Mouse (Mus musculus): ENCODE results near the gene Kcnj4. TPM values are rescaled to one million over a fixed set of nuclear protein-coding genes. Genes with fewer than 3 reads are reported as not detected.

The Kcnj4 gene
- polyA plus RNA-seq, 1 experiment from 2014 or later, result not detected

GRCm38 (mm10) chr15:79533796-79534195, 28.8 kb upstream of the Kcnj4 start:
- no peaks in the 10 kb centered on the region for H3K9me3 ChIP-seq (ENCODE audit: control insufficient read depth, low read length)
- 90% methylated on average over 3 of the region's 3 CpGs for WGBS

GRCm38 (mm10) chr15:79529935-79530334, 24.9 kb upstream of the Kcnj4 start:
- no peaks in the 10 kb centered on the region for H3K4me1 ChIP-seq (ENCODE audit: control insufficient read depth, insufficient read depth, low read length)
- peaks cover 84% of the 10 kb centered on the region for H3K36me3 ChIP-seq (ENCODE audit: control insufficient read depth, insufficient read depth, low read length)
- no peak overlapping the region for H3K9ac ChIP-seq (replicated peaks; ENCODE audit: low read depth, low read length)
- no peak overlapping the region for H3K4me2 ChIP-seq (ENCODE audit: low read depth, low read length)
- H3K9me3 ChIP-seq (ENCODE audit: control insufficient read depth, low read length), result no peaks in the 10 kb centered on the region
- WGBS, result 77% methylated on average over 7 of the region's 7 CpGs
- no peak overlapping the region for H3K27ac ChIP-seq (ENCODE audit: low read depth, low read length)
- H3K4me3 ChIP-seq (ENCODE audit: low read depth, low read length), result no peak overlapping the region
- ATAC-seq (ENCODE audit: low read depth), result no peak
- H3K27me3 ChIP-seq (ENCODE audit: control insufficient read depth, insufficient read depth, low read length), result no peaks in the 10 kb centered on the region

More at GRCm38 (mm10) chr15:79533796-79534195, 28.8 kb upstream of the Kcnj4 start:
- no peak overlapping the region for H3K4me2 ChIP-seq (ENCODE audit: low read depth, low read length)
- H3K9ac ChIP-seq (replicated peaks; ENCODE audit: low read depth, low read length), result no peak overlapping the region
- no peak overlapping the region for H3K27ac ChIP-seq (ENCODE audit: low read depth, low read length)
- no peak for ATAC-seq (ENCODE audit: low read depth)
- H3K4me1 ChIP-seq (ENCODE audit: control insufficient read depth, insufficient read depth, low read length), result no peaks in the 10 kb centered on the region
- peaks cover 98% of the 10 kb centered on the region for H3K36me3 ChIP-seq (ENCODE audit: control insufficient read depth, insufficient read depth, low read length)
- H3K4me3 ChIP-seq (ENCODE audit: low read depth, low read length), result no peak overlapping the region
- H3K27me3 ChIP-seq (ENCODE audit: control insufficient read depth, insufficient read depth, low read length), result no peaks in the 10 kb centered on the region

- H3K27me3 ChIP-seq (ENCODE audit: control insufficient read depth, insufficient read depth, low read length), result no peaks in the 10 kb centered on the region
- peaks cover 67% of the 10 kb centered on the region for H3K36me3 ChIP-seq (ENCODE audit: control insufficient read depth, insufficient read depth, low read length)
- no peak overlapping the region for H3K9ac ChIP-seq (replicated peaks; ENCODE audit: low read depth, low read length)
- H3K27ac ChIP-seq (ENCODE audit: low read depth, low read length), result no peak overlapping the region
- no peak overlapping the region for H3K4me2 ChIP-seq (ENCODE audit: low read depth, low read length)
- H3K9me3 ChIP-seq (ENCODE audit: control insufficient read depth, low read length), result no peaks in the 10 kb centered on the region
- no peak overlapping the region for H3K4me3 ChIP-seq (ENCODE audit: low read depth, low read length)
- H3K4me1 ChIP-seq (ENCODE audit: control insufficient read depth, insufficient read depth, low read length), result no peaks in the 10 kb centered on the region
- no peak for ATAC-seq (ENCODE audit: low read depth)
- 77% methylated on average over 5 of the region's 5 CpGs for WGBS
These were observed 23.1 kb upstream of the Kcnj4 start for GRCm38 (mm10) chr15:79527991-79528639.

- peaks cover 58% of the 10 kb centered on the region for H3K36me3 ChIP-seq (ENCODE audit: control insufficient read depth, insufficient read depth, low read length)
- H3K4me1 ChIP-seq (ENCODE audit: control insufficient read depth, insufficient read depth, low read length), result no peaks in the 10 kb centered on the region
- H3K4me2 ChIP-seq (ENCODE audit: low read depth, low read length), result no peak overlapping the region
- H3K27ac ChIP-seq (ENCODE audit: low read depth, low read length), result no peak overlapping the region
- no peaks in the 10 kb centered on the region for H3K9me3 ChIP-seq (ENCODE audit: control insufficient read depth, low read length)
- no peak overlapping the region for H3K9ac ChIP-seq (replicated peaks; ENCODE audit: low read depth, low read length)
- no peaks in the 10 kb centered on the region for H3K27me3 ChIP-seq (ENCODE audit: control insufficient read depth, insufficient read depth, low read length)
- H3K4me3 ChIP-seq (ENCODE audit: low read depth, low read length), result no peak overlapping the region
- ATAC-seq (ENCODE audit: low read depth), result no peak
- WGBS, result 87% methylated on average over 4 of the region's 4 CpGs
These were observed 22.2 kb upstream of the Kcnj4 start for GRCm38 (mm10) chr15:79527192-79527591.

GRCm38 (mm10) chr15:79525979-79526768, 21.1 kb upstream of the Kcnj4 start:
- H3K9me3 ChIP-seq (ENCODE audit: control insufficient read depth, low read length), result no peaks in the 10 kb centered on the region
- WGBS, result 64% methylated on average over 9 of the region's 9 CpGs
- no peak overlapping the region for H3K27ac ChIP-seq (ENCODE audit: low read depth, low read length)
- no peak overlapping the region for H3K4me3 ChIP-seq (ENCODE audit: low read depth, low read length)
- no peak overlapping the region for H3K9ac ChIP-seq (replicated peaks; ENCODE audit: low read depth, low read length)
- H3K27me3 ChIP-seq (ENCODE audit: control insufficient read depth, insufficient read depth, low read length), result no peaks in the 10 kb centered on the region
- H3K36me3 ChIP-seq (ENCODE audit: control insufficient read depth, insufficient read depth, low read length), result peaks cover 47% of the 10 kb centered on the region
- ATAC-seq (ENCODE audit: low read depth), result 0 out of 2 replicates have a peak, but pooled peaks have one; percentile 35
- H3K4me1 ChIP-seq (ENCODE audit: control insufficient read depth, insufficient read depth, low read length), result no peaks in the 10 kb centered on the region
- no peak overlapping the region for H3K4me2 ChIP-seq (ENCODE audit: low read depth, low read length)

- Histone ChIP-seq H3K9ac (replicated peaks; ENCODE audit: low read depth, low read length) (no peak overlapping the region), H3K4me3 (ENCODE audit: low read depth, low read length) (no peak overlapping the region), H3K4me2 (ENCODE audit: low read depth, low read length) (no peak overlapping the region), H3K27me3 (ENCODE audit: control insufficient read depth, insufficient read depth, low read length) (no peaks in the 10 kb centered on the region), H3K36me3 (ENCODE audit: control insufficient read depth, insufficient read depth, low read length) (peaks cover 41% of the 10 kb centered on the region), H3K27ac (ENCODE audit: low read depth, low read length) (no peak overlapping the region), H3K4me1 (ENCODE audit: control insufficient read depth, insufficient read depth, low read length) (no peaks in the 10 kb centered on the region), H3K9me3 (ENCODE audit: control insufficient read depth, low read length) (no peaks in the 10 kb centered on the region)
- 87% methylated on average over 5 of the region's 5 CpGs for WGBS
- ATAC-seq (ENCODE audit: low read depth), result no peak
These were observed 20.5 kb upstream of the Kcnj4 start for GRCm38 (mm10) chr15:79525564-79525963.

- 42% methylated on average over 16 of the region's 16 CpGs for WGBS
- Histone ChIP-seq H3K4me2 (ENCODE audit: low read depth, low read length) (no peak overlapping the region), H3K36me3 (ENCODE audit: control insufficient read depth, insufficient read depth, low read length) (no peaks in the 10 kb centered on the region), H3K27me3 (ENCODE audit: control insufficient read depth, insufficient read depth, low read length) (peaks cover 28% of the 10 kb centered on the region), H3K4me3 (ENCODE audit: low read depth, low read length) (no peak overlapping the region), H3K4me1 (ENCODE audit: control insufficient read depth, insufficient read depth, low read length) (peaks cover 10% of the 10 kb centered on the region; the same call in 1 of the 2 replicates), H3K9ac (replicated peaks; ENCODE audit: low read depth, low read length) (no peak overlapping the region), H3K9me3 (ENCODE audit: control insufficient read depth, low read length) (no peaks in the 10 kb centered on the region), H3K27ac (ENCODE audit: low read depth, low read length) (no peak overlapping the region)
- no peak for ATAC-seq (ENCODE audit: low read depth)
These were observed 14.6 kb upstream of the Kcnj4 start for GRCm38 (mm10) chr15:79519400-79520220.

- no peak for ATAC-seq (ENCODE audit: low read depth)
- Histone ChIP-seq H3K9me3 (ENCODE audit: control insufficient read depth, low read length) (no peaks in the 10 kb centered on the region), H3K27me3 (ENCODE audit: control insufficient read depth, insufficient read depth, low read length) (peaks cover 36% of the 10 kb centered on the region), H3K4me1 (ENCODE audit: control insufficient read depth, insufficient read depth, low read length) (peaks cover 10% of the 10 kb centered on the region; the same call in 1 of the 2 replicates), H3K27ac (ENCODE audit: low read depth, low read length) (no peak overlapping the region), H3K9ac (replicated peaks; ENCODE audit: low read depth, low read length) (no peak overlapping the region), H3K4me2 (ENCODE audit: low read depth, low read length) (no peak overlapping the region), H3K36me3 (ENCODE audit: control insufficient read depth, insufficient read depth, low read length) (no peaks in the 10 kb centered on the region), H3K4me3 (ENCODE audit: low read depth, low read length) (no peak overlapping the region)
- WGBS, result 81% methylated on average over 3 of the region's 3 CpGs
These were observed 13.5 kb upstream of the Kcnj4 start for GRCm38 (mm10) chr15:79518571-79518970.

All from neural tube, embryonic 14.5 days (tissue).